Mouse (Mus musculus): Measurements from ENCODE around the gene Tbl3.
"Not testable (repeated sequence)": the region's sequence is repeated elsewhere in the genome, so short reads cannot be mapped to it uniquely, and the experiment has no call there.

Tbl3 gene

GRCm38 (mm10) chr17:24730787-24731186 is 23.3 kb upstream of the Tbl3 start:
- in situ Hi-C loops (cut with MboI; ENCODE audit: unreplicated experiment in 2 of 2): loop anchor here in 1 of 2 experiments (10.0 kb wide), 1 partner anchor 634 kb away; the partner anchor contains the start of genes Tpsb2 and Tpsg1

GRCm38 (mm10) chr17:24729067-24729466 is 21.6 kb upstream of the Tbl3 start:
- in situ Hi-C loops (cut with MboI; ENCODE audit: unreplicated experiment in 2 of 2): no loop called here

- in situ Hi-C loops (cut with MboI; ENCODE audit: unreplicated experiment in 2 of 2): no loop called here
These were observed 20.7 kb upstream of the Tbl3 start for GRCm38 (mm10) chr17:24728184-24728583.

GRCm38 (mm10) chr17:24727618-24728017 is 20.2 kb upstream of the Tbl3 start, which contains the start of gene Rpl3l:
Rpl3l (plus strand) TSS chr17:24727820.
- in situ Hi-C loops (cut with MboI; ENCODE audit: unreplicated experiment in 2 of 2): no loop called here

GRCm38 (mm10) chr17:24725637-24726390 is 18.4 kb upstream of the Tbl3 start:
- in situ Hi-C loops (cut with MboI; ENCODE audit: unreplicated experiment in 2 of 2): no loop called here

GRCm38 (mm10) chr17:24724184-24724583 is 16.7 kb upstream of the Tbl3 start, which contains the start of gene Ndufb10:
Ndufb10 (minus strand) TSS chr17:24724478.
- in situ Hi-C loops (cut with MboI; ENCODE audit: unreplicated experiment in 2 of 2): no loop called here

GRCm38 (mm10) chr17:24723881-24724180 is 16.4 kb upstream of the Tbl3 start:
- in situ Hi-C loops (cut with MboI; ENCODE audit: unreplicated experiment in 2 of 2): no loop called here

- in situ Hi-C loops (cut with MboI; ENCODE audit: unreplicated experiment in 2 of 2): no loop called here
These were observed 15.8 kb upstream of the Tbl3 start for GRCm38 (mm10) chr17:24723122-24723880.

- in situ Hi-C loops (cut with MboI; ENCODE audit: unreplicated experiment in 2 of 2): no loop called here
These were observed 14.9 kb upstream of the Tbl3 start for GRCm38 (mm10) chr17:24722220-24722924.

- in situ Hi-C loops (cut with MboI; ENCODE audit: unreplicated experiment in 2 of 2): not testable (repeated sequence)
These were observed 14.0 kb upstream of the Tbl3 start for GRCm38 (mm10) chr17:24721383-24721955.

GRCm38 (mm10) chr17:24720616-24721015 is 13.2 kb upstream of the Tbl3 start:
- in situ Hi-C loops (cut with MboI; ENCODE audit: unreplicated experiment in 2 of 2): not testable (repeated sequence)

- in situ Hi-C loops (cut with MboI; ENCODE audit: unreplicated experiment in 2 of 2): no loop called here
These were observed 12.2 kb upstream of the Tbl3 start for GRCm38 (mm10) chr17:24719494-24720222.

- in situ Hi-C loops (cut with MboI; ENCODE audit: unreplicated experiment in 2 of 2): not testable (repeated sequence)
These were observed 11.5 kb upstream of the Tbl3 start for GRCm38 (mm10) chr17:24718938-24719337.

GRCm38 (mm10) chr17:24717943-24718342 is 10.5 kb upstream of the Tbl3 start, which contains the start of the genes Rnf151 and Rps2:
Rnf151 (minus strand) TSS chr17:24718063.
Rps2 (plus strand) TSS chr17:24718116.
- in situ Hi-C loops (cut with MboI; ENCODE audit: unreplicated experiment in 2 of 2): no loop called here

- in situ Hi-C loops (cut with MboI; ENCODE audit: unreplicated experiment in 2 of 2): no loop called here
These were observed 8.8 kb upstream of the Tbl3 start for GRCm38 (mm10) chr17:24716166-24716682.

- in situ Hi-C loops (cut with MboI; ENCODE audit: unreplicated experiment in 2 of 2): no loop called here
These were observed 8.1 kb upstream of the Tbl3 start for GRCm38 (mm10) chr17:24715556-24715955.

GRCm38 (mm10) chr17:24708646-24709045 is 1.2 kb upstream of the Tbl3 start:
- in situ Hi-C loops (cut with MboI; ENCODE audit: unreplicated experiment in 2 of 2): no loop called here

- in situ Hi-C loops (cut with MboI; ENCODE audit: unreplicated experiment in 2 of 2): no loop called here
These were observed 453 bp upstream of the Tbl3 start for GRCm38 (mm10) chr17:24707801-24708425.

GRCm38 (mm10) chr17:24705821-24706220 is 1.6 kb downstream of the Tbl3 start:
- in situ Hi-C loops (cut with MboI; ENCODE audit: unreplicated experiment in 2 of 2): no loop called here
